Mouse (Mus musculus): ENCODE measurements around the gene Jak2.

GRCm38 (mm10) chr19:29240676-29241075 lies 11.0 kb upstream of the Jak2 start:
- TF ChIP-seq EP300 (IDR thresholded peaks at IDR 0.05; ENCODE audit: insufficient read depth, low read depth, low read length) (no peak), CTCF (IDR thresholded peaks at IDR 0.05) (no peak), POLR2A (IDR thresholded peaks at IDR 0.05; ENCODE audit: insufficient read depth, low read depth, low read length) (no peak)
